Mouse (Mus musculus): ENCODE data around the gene Lsm4. TPM values are rescaled to one million over a fixed set of nuclear protein-coding genes. Genes with fewer than 3 reads are reported as not detected.

The Lsm4 gene
- polyA plus RNA-seq, 1 experiment = 300 TPM

DNA sequence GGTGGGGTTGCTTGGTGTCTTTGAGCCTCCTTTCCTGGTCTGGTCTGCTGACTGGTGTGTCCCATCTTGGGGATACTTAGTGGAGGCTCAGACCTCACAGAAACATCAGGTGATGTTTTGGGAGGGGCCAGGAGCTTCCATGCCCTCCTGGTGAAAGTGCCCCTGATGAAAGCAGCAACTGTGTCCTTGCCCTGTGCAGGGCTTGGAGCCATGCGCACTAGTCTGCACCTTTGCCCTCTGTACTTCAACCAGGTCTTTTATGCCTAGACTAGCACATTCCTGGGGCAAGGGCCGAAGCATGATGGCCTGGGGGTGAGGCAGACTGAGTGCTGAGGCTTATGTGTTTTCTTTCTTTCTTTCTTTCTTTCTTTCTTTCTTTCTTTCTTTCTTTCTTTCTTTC, 7.4 kb upstream of the Lsm4 start:
- Histone ChIP-seq H3K4me3 (ENCODE audit: insufficient read depth, poor library complexity, severe bottlenecking) (no peak overlapping the region), H3K27me3 (ENCODE audit: control insufficient read depth, insufficient read depth, insufficient read length) (no peaks in the 10 kb centered on the region), H3K79me3 (ENCODE audit: low read depth) (no peaks in the 10 kb centered on the region), H3ac (ENCODE audit: control insufficient read depth, insufficient read length, low read depth) (no peak overlapping the region), H3K79me2 (ENCODE audit: control insufficient read depth, insufficient read depth) (no peaks in the 10 kb centered on the region), H3K36me3 (ENCODE audit: control insufficient read depth, insufficient read depth) (no peaks in the 10 kb centered on the region)
- TF ChIP-seq CEBPB (IDR thresholded peaks at IDR 0.05; ENCODE audit: low read depth) (no peak), MYOG (IDR thresholded peaks at IDR 0.05; ENCODE audit: control insufficient read depth, extremely low read depth, insufficient read length) (no peak), FOSL1 (IDR thresholded peaks at IDR 0.05; ENCODE audit: insufficient read depth, low read length, poor library complexity, severe bottlenecking) (no peak), USF1 (IDR thresholded peaks at IDR 0.05; ENCODE audit: low read depth) (no peak), MAX (IDR thresholded peaks at IDR 0.05) (no peak), MYOD1 (IDR thresholded peaks at IDR 0.05; ENCODE audit: control insufficient read depth, insufficient read length, low read depth) (no peak), CTCF (IDR thresholded peaks at IDR 0.05; ENCODE audit: control insufficient read depth, insufficient read depth, insufficient read length) (no peak)

DNA sequence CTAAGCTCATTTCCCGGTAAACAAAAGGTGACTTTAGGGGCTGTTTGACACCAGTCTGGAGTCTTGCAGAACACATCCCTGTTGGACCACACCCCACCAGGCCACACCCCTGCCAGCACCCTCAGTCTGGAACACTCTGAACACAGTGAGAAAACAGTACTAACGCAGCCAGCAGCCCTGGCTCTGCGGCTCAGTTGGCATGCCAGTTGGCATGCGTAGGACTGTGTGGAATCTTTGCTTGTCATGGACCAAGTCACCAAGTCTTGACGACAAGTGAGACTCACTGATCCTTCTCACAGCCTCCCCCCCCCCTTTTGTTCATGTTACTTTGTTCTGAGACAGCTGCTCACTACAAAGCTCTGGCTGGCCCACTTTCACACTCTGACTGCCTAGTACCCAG, 6.0 kb upstream of the Lsm4 start:
- Histone ChIP-seq H3ac (ENCODE audit: control insufficient read depth, insufficient read length, low read depth) (no peak overlapping the region), H3K27me3 (ENCODE audit: control insufficient read depth, insufficient read depth, insufficient read length) (no peaks in the 10 kb centered on the region), H3K4me3 (ENCODE audit: insufficient read depth, poor library complexity, severe bottlenecking) (no peak overlapping the region), H3K79me3 (ENCODE audit: low read depth) (no peaks in the 10 kb centered on the region), H3K79me2 (ENCODE audit: control insufficient read depth, insufficient read depth) (no peaks in the 10 kb centered on the region), H3K36me3 (ENCODE audit: control insufficient read depth, insufficient read depth) (no peaks in the 10 kb centered on the region)
- TF ChIP-seq MAX (IDR thresholded peaks at IDR 0.05) = no peak
- no peak for TF ChIP-seq CEBPB (IDR thresholded peaks at IDR 0.05; ENCODE audit: low read depth)
- no peak for TF ChIP-seq USF1 (IDR thresholded peaks at IDR 0.05; ENCODE audit: low read depth)
- no peak for TF ChIP-seq FOSL1 (IDR thresholded peaks at IDR 0.05; ENCODE audit: insufficient read depth, low read length, poor library complexity, severe bottlenecking)
- TF ChIP-seq MYOG (IDR thresholded peaks at IDR 0.05; ENCODE audit: control insufficient read depth, extremely low read depth, insufficient read length) = no peak

- H3ac ChIP-seq (ENCODE audit: control insufficient read depth, insufficient read length, low read depth) = no peak overlapping the region
- H3K36me3 ChIP-seq (ENCODE audit: control insufficient read depth, insufficient read depth) = peaks cover 3% of the 10 kb centered on the region
- H3K4me3 ChIP-seq (ENCODE audit: insufficient read depth, poor library complexity, severe bottlenecking) = no peak overlapping the region
- H3K79me2 ChIP-seq (ENCODE audit: control insufficient read depth, insufficient read depth) = peaks cover 31% of the 10 kb centered on the region
- no peak for TF ChIP-seq CTCF (IDR thresholded peaks at IDR 0.05; ENCODE audit: control insufficient read depth, insufficient read depth, insufficient read length)
- no peak for TF ChIP-seq MYOD1 (IDR thresholded peaks at IDR 0.05; ENCODE audit: control insufficient read depth, insufficient read length, low read depth)
- TF ChIP-seq FOSL1 (IDR thresholded peaks at IDR 0.05; ENCODE audit: insufficient read depth, low read length, poor library complexity, severe bottlenecking) = no peak
- TF ChIP-seq USF1 (IDR thresholded peaks at IDR 0.05; ENCODE audit: low read depth) = no peak
- no peak for TF ChIP-seq MAX (IDR thresholded peaks at IDR 0.05)
- TF ChIP-seq CEBPB (IDR thresholded peaks at IDR 0.05; ENCODE audit: low read depth) = no peak
- TF ChIP-seq MYOG (IDR thresholded peaks at IDR 0.05; ENCODE audit: control insufficient read depth, extremely low read depth, insufficient read length) = no peak
- H3K27me3 ChIP-seq (ENCODE audit: control insufficient read depth, insufficient read depth, insufficient read length) = no peaks in the 10 kb centered on the region
- H3K79me3 ChIP-seq (ENCODE audit: low read depth) = peaks cover 19% of the 10 kb centered on the region
These were observed 1.3 kb upstream of the Lsm4 start for GRCm38 (mm10) chr8:70671615-70672324.

GRCm38 (mm10) chr8:70672325-70673078, 546 bp upstream of the Lsm4 start:
- Histone ChIP-seq H3K79me3 (ENCODE audit: low read depth) (peaks cover 19% of the 10 kb centered on the region), H3K27me3 (ENCODE audit: control insufficient read depth, insufficient read depth, insufficient read length) (no peaks in the 10 kb centered on the region), H3K36me3 (ENCODE audit: control insufficient read depth, insufficient read depth) (peaks cover 6% of the 10 kb centered on the region), H3K79me2 (ENCODE audit: control insufficient read depth, insufficient read depth) (peaks cover 31% of the 10 kb centered on the region), H3K4me3 (ENCODE audit: insufficient read depth, poor library complexity, severe bottlenecking) (peak overlapping the region; percentile 14), H3ac (ENCODE audit: control insufficient read depth, insufficient read length, low read depth) (peak overlapping the region; percentile 29)
- no peak for TF ChIP-seq USF1 (IDR thresholded peaks at IDR 0.05; ENCODE audit: low read depth)
- TF ChIP-seq CTCF (IDR thresholded peaks at IDR 0.05; ENCODE audit: control insufficient read depth, insufficient read depth, insufficient read length) = no peak
- no peak for TF ChIP-seq MYOG (IDR thresholded peaks at IDR 0.05; ENCODE audit: control insufficient read depth, extremely low read depth, insufficient read length)
- no peak for TF ChIP-seq MYOD1 (IDR thresholded peaks at IDR 0.05; ENCODE audit: control insufficient read depth, insufficient read length, low read depth)
- TF ChIP-seq FOSL1 (IDR thresholded peaks at IDR 0.05; ENCODE audit: insufficient read depth, low read length, poor library complexity, severe bottlenecking) = no peak
- TF ChIP-seq CEBPB (IDR thresholded peaks at IDR 0.05; ENCODE audit: low read depth) = no peak
- TF ChIP-seq MAX (IDR thresholded peaks at IDR 0.05) = no peak

DNA sequence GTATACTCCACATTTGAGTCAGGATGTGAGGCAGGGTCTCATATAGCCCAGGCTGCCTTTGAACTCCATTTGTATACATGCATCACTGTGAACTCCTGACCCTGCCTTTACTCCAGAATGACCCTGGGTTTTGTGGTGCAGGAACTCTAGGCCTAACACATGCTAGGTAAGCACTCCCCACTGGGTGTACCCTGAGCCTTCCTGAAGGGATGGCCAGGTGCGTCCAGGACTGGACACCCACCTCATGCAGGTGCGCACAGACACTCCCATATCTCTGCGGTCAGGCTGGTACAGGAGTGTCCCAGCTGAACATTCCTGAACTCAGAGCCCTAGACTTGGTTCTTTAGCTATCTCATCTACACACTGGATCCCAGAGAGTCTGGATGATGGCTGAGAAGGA, 1.1 kb downstream of the Lsm4 start:
- no peaks in the 10 kb centered on the region for H3K27me3 ChIP-seq (ENCODE audit: control insufficient read depth, insufficient read depth, insufficient read length)
- peaks cover 31% of the 10 kb centered on the region for H3K79me2 ChIP-seq (ENCODE audit: control insufficient read depth, insufficient read depth)
- peaks cover 19% of the 10 kb centered on the region for H3K79me3 ChIP-seq (ENCODE audit: low read depth)
- peaks cover 22% of the 10 kb centered on the region for H3K36me3 ChIP-seq (ENCODE audit: control insufficient read depth, insufficient read depth)
- H3ac ChIP-seq (ENCODE audit: control insufficient read depth, insufficient read length, low read depth) = peak overlapping the region; percentile 79
- peak overlapping the region; percentile 44 for H3K4me3 ChIP-seq (ENCODE audit: insufficient read depth, poor library complexity, severe bottlenecking)
- TF ChIP-seq MAX (IDR thresholded peaks at IDR 0.05) = no peak
- TF ChIP-seq USF1 (IDR thresholded peaks at IDR 0.05; ENCODE audit: low read depth) = no peak
- TF ChIP-seq CEBPB (IDR thresholded peaks at IDR 0.05; ENCODE audit: low read depth) = no peak
- TF ChIP-seq CTCF (IDR thresholded peaks at IDR 0.05; ENCODE audit: control insufficient read depth, insufficient read depth, insufficient read length) = no peak
- TF ChIP-seq FOSL1 (IDR thresholded peaks at IDR 0.05; ENCODE audit: insufficient read depth, low read length, poor library complexity, severe bottlenecking) = no peak
- TF ChIP-seq MYOD1 (IDR thresholded peaks at IDR 0.05; ENCODE audit: control insufficient read depth, insufficient read length, low read depth) = no peak
- TF ChIP-seq MYOG (IDR thresholded peaks at IDR 0.05; ENCODE audit: control insufficient read depth, extremely low read depth, insufficient read length) = no peak
